Mouse (Mus musculus) liver, embryonic 16.5 days (tissue): ENCODE results near the gene Dock1. TPM values are rescaled to one million over a fixed set of nuclear protein-coding genes. Genes with fewer than 3 reads are reported as not detected.

ENCODE experiments used
- ATAC-seq: fragments of 200-750 bp; cut with Nextera tagmentation; 2 replicates; pipeline ENCODE4 v1.8.0; 2017; ENCODE audit warnings: low read depth, mild to moderate bottlenecking, moderate number of reproducible peaks, moderate library complexity
- H3K27ac ChIP-seq: fragments of 300-500 bp; sonication (generic); 2 replicates; pipeline ENCODE4 v1.5.1; 2014; ENCODE audit warnings: mild to moderate bottlenecking, low read length
- H3K27me3 ChIP-seq: fragments of 300-500 bp; sonication (generic); 2 replicates; pipeline ENCODE4 v1.6.1; 2014; ENCODE audit warnings: low read depth, low read length, mixed read lengths; ENCODE audit not compliant: control insufficient read depth, insufficient read depth
- H3K36me3 ChIP-seq: fragments of 300-500 bp; sonication (generic); 2 replicates; pipeline ENCODE4 v1.6.1; 2014; ENCODE audit warnings: mild to moderate bottlenecking; ENCODE audit not compliant: control insufficient read depth, insufficient read depth
- H3K4me1 ChIP-seq: fragments of 300-500 bp; sonication (generic); 2 replicates; pipeline ENCODE4 v1.6.1; 2014; ENCODE audit warnings: low read depth, low read length, mixed read lengths; ENCODE audit not compliant: control insufficient read depth
- H3K4me2 ChIP-seq: fragments of 300-500 bp; sonication (generic); 2 replicates; pipeline ENCODE4 v1.6.1; 2014; ENCODE audit warnings: low read depth, low read length, mixed read lengths
- H3K4me3 ChIP-seq: fragments of 300-500 bp; sonication (generic); 2 replicates; pipeline ENCODE4 v1.5.1; 2014; ENCODE audit warnings: low read depth, mild to moderate bottlenecking, low read length
- H3K9ac ChIP-seq: fragments of 300-500 bp; sonication (generic); 2 replicates; pipeline ENCODE4 v1.6.1; 2014; ENCODE audit warnings: low read depth, low read length
- H3K9me3 ChIP-seq: fragments of 300-500 bp; sonication (generic); replicated peaks from 2 replicates; pipeline ENCODE4 v1.6.1; 2016; ENCODE audit warnings: low read length; ENCODE audit not compliant: control insufficient read depth
- WGBS: fragments of 180-500 bp; shearing (Covaris S2); extraction: QIAGEN DNeasy Blood & Tissue Kit; methylation state at CpG from one replicate; pipeline ENCODE4 v1.1.7; 2014; ENCODE audit not compliant: insufficient replicate concordance; 5-methylcytosine and 5-hydroxymethylcytosine counted together
- polyA plus RNA-seq: library from polyadenylated mRNA; unstranded; fragments of >200 nt; fragmentation: Nextera tagmentation; extraction: Ambion mirVana; gene quantifications from 2 replicates; pipeline ENCODE4 v1.2.1, GENCODE M21; 2015

Gene Dock1
- polyA plus RNA-seq, 1 experiment from 2014 or later: 3.9 TPM

DNA sequence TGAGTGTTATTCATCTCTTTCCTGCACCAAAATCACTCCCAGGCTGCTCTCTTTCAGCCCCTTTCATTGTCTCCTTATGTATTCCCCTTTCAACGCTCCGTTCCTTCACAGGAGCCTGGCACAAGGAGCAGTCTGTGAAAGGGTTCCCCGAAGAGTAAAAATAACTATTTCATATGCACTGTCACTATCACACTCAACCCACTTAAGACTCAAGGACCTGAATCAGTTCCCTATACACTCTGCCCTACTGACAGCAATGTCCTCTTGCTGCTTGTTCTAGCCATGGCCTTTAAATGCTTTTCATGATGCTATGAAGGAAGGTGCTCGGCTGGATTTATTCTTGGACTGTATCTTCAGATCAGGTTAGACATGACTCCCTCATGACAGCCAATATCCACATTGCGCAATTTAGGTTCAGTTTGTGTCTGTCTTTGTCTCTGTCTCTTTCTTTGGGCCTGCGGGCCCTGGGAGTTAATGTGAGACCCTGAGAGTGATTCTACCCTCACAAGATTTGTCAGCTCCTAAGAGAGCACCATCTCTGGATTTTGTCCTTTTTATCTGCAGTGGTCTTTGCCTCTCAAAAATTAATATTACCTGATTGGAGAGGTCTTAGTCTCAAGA lies 538.6 kb downstream of the Dock1 start:
- no peak for ATAC-seq
- no peaks in the 10 kb centered on the region for H3K9me3 ChIP-seq
- no peak overlapping the region for H3K27ac ChIP-seq
- H3K4me2 ChIP-seq: no peak overlapping the region
- H3K4me1 ChIP-seq: no peaks in the 10 kb centered on the region
- H3K36me3 ChIP-seq: no peaks in the 10 kb centered on the region
- WGBS: 59% methylated on average over 6 of the region's 6 CpGs
- no peak overlapping the region for H3K9ac ChIP-seq
- H3K27me3 ChIP-seq: no peaks in the 10 kb centered on the region
- no peak overlapping the region for H3K4me3 ChIP-seq

DNA sequence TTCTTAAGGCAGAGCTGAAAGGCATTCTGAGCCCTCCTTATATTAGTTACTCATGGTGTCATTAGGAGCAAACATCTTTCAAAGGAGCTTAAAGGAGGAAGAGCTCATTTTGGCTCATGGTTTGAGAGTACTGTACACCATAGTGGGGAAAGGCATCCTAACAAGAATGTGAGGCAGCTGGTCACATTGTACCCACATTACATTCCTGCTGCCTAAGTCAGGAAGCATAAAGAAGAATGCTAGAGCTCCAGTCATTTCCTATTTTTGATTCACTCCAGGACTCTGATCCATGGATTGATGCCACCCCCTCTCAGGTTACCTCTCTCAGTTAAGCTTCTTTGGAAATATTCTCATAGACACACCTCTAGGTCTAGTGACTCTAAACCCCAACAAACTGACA lies 539.8 kb downstream of the Dock1 start:
- no peak overlapping the region for H3K27ac ChIP-seq
- H3K9me3 ChIP-seq: no peaks in the 10 kb centered on the region
- no peak overlapping the region for H3K4me3 ChIP-seq
- H3K27me3 ChIP-seq: no peaks in the 10 kb centered on the region
- H3K4me2 ChIP-seq: no peak overlapping the region
- no peaks in the 10 kb centered on the region for H3K36me3 ChIP-seq
- no peaks in the 10 kb centered on the region for H3K4me1 ChIP-seq
- ATAC-seq: no peak
- H3K9ac ChIP-seq: no peak overlapping the region

DNA sequence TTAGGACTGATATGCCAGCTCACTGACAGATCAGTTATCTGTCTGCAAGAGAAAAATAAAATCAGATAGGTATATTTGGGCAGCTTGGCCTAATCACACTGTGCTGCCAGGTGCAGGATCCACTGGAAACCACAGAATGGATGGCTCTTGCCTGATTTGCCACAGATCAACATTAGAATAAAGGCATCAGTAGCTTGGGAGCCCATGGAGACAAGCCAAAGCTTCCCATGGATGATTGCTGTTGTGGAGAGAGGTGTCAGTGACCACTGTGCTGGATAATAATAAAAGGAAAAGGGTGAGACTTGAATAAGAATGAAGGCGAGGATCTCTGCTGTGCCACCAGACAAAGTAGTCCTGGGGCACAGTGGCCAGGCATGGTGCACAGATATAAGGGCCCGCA lies 540.4 kb downstream of the Dock1 start:
- no peaks in the 10 kb centered on the region for H3K4me1 ChIP-seq
- WGBS: 60% methylated on average over 2 of the region's 2 CpGs
- no peak overlapping the region for H3K4me2 ChIP-seq
- no peak overlapping the region for H3K4me3 ChIP-seq
- no peak for ATAC-seq
- H3K36me3 ChIP-seq: no peaks in the 10 kb centered on the region
- H3K27me3 ChIP-seq: no peaks in the 10 kb centered on the region
- H3K9me3 ChIP-seq: no peaks in the 10 kb centered on the region
- H3K27ac ChIP-seq: no peak overlapping the region
- H3K9ac ChIP-seq: no peak overlapping the region

DNA sequence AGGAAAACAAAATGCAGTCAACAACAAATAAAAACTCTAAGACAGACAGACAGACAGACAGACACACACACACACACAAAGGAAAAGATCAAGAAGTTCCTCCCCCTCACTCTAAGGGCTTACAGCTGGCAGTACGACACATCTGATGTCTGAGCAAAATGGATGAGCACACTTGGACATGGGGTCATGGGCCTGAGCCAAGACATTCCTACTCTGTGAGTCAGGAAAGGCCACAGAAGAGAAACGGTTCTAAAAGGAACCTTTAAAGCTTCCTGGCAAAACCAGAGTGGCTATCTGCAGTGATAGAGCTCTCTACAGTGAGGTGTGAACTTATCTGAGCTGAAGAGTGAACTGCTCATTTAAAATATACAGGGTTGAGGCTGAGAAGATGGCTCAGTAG lies 542.1 kb downstream of the Dock1 start:
- no peak overlapping the region for H3K4me3 ChIP-seq
- H3K27ac ChIP-seq: no peak overlapping the region
- no peak overlapping the region for H3K4me2 ChIP-seq
- no peaks in the 10 kb centered on the region for H3K9me3 ChIP-seq
- H3K4me1 ChIP-seq: no peaks in the 10 kb centered on the region
- H3K36me3 ChIP-seq: no peaks in the 10 kb centered on the region
- no peak overlapping the region for H3K9ac ChIP-seq
- H3K27me3 ChIP-seq: no peaks in the 10 kb centered on the region
- no peak for ATAC-seq
- WGBS: 35% methylated on average over 2 of the region's 2 CpGs

DNA sequence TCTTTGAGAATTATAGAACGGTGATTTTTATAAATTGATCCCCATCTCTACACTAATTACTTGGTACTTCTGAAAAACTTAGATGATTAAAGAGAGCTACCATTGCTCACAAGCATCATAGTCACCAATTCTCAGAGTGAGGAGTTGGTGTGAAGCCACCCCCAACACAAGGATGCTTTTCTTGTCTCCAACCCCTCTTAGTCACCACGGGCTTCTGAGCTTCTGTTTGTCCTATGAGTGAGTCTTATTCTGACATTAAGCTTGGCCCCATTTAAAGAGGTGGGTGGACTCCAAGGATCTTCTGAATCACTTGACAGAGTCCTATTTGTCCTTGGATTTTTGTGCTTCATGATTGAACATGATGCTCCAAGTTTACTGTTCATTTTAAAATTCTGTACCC lies 551.0 kb downstream of the Dock1 start:
- Histone ChIP-seq H3K4me1 (no peaks in the 10 kb centered on the region), H3K9ac (no peak overlapping the region), H3K36me3 (no peaks in the 10 kb centered on the region), H3K4me2 (no peak overlapping the region), H3K27ac (no peak overlapping the region), H3K27me3 (no peaks in the 10 kb centered on the region), H3K9me3 (no peaks in the 10 kb centered on the region), H3K4me3 (no peak overlapping the region)
- WGBS: 51% methylated on average over 2 of the region's 2 CpGs
- ATAC-seq: no peak
